Mouse (Mus musculus) kidney, postnatal 36 days (tissue): ENCODE measurements at regions not wholly inside any gene's neighbourhood (a gene's known extent, or its start where the extent isn't known, plus 50 kb on each side); places are given as distances from the start of the nearest gene placed in this dataset.
A peak's percentile ranks its signal among the peaks of the same experiment; 100 is the strongest.
"Not testable (repeated sequence)": the region's sequence is repeated elsewhere in the genome, so short reads cannot be mapped to it uniquely, and the experiment has no call there.

ENCODE experiments used
- DNase-seq, 2 experiments: peaks; one replicate each; pipeline ENCODE4 v3.0.0; 2021 to 2022; ENCODE audit warnings: mixed read lengths in 2 of 2

- no peak for DNase-seq
These were observed 2863.9 kb downstream of the Gm37988 start for GRCm38 (mm10) chr1:7671566-7671965.

GRCm38 (mm10) chr1:7709206-7709605 is 2901.5 kb downstream of the Gm37988 start:
- DNase-seq, result not testable (repeated sequence)

GRCm38 (mm10) chr1:7732725-7733124 is 2925.0 kb downstream of the Gm37988 start:
- DNase-seq, result no peak

GRCm38 (mm10) chr1:7737331-7737730 is 2929.6 kb downstream of the Gm37988 start:
- DNase-seq, result no peak

- no peak for DNase-seq
These were observed 2938.2 kb downstream of the Gm37988 start for GRCm38 (mm10) chr1:7745887-7746286.

GRCm38 (mm10) chr1:7776720-7777119 is 2969.0 kb downstream of the Gm37988 start:
- no peak for DNase-seq

- DNase-seq, result peak in 1 of 2 experiments; percentile 12
These were observed 2969.7 kb downstream of the Gm37988 start for GRCm38 (mm10) chr1:7777191-7778044.

- not testable (repeated sequence) for DNase-seq
These were observed 2970.4 kb downstream of the Gm37988 start for GRCm38 (mm10) chr1:7778045-7778565.

- no peak for DNase-seq
These were observed 2971.0 kb downstream of the Gm37988 start for GRCm38 (mm10) chr1:7778657-7779056.

- no peak for DNase-seq
These were observed 3016.3 kb downstream of the Gm37988 start for GRCm38 (mm10) chr1:7823969-7824368.
